Mouse (Mus musculus) neural tube, embryonic 11.5 days (tissue): ENCODE results near the gene Atg7. TPM values are rescaled to one million over a fixed set of nuclear protein-coding genes. Genes with fewer than 3 reads are reported as not detected.

Source experiments
- ATAC-seq: fragments of 200-750 bp; cut with Nextera tagmentation; 2 replicates; pipeline ENCODE4 v1.8.0; 2017; ENCODE audit warnings: moderate number of reproducible peaks, mild to moderate bottlenecking, moderate TSS enrichment, moderate library complexity; ENCODE audit not compliant: insufficient read depth, low FRiP score, low TSS enrichment
- DNase-seq: peaks from one replicate; pipeline ENCODE4 v3.0.0-alpha.2; 2015; ENCODE audit warnings: low spot score
- H3K27ac ChIP-seq: fragments of 300-500 bp; sonication (generic); 2 replicates; pipeline ENCODE4 v1.5.1; 2014; ENCODE audit warnings: low read depth, mild to moderate bottlenecking, low read length
- H3K27me3 ChIP-seq: fragments of 300-500 bp; sonication (generic); 2 replicates; pipeline ENCODE4 v1.6.1; 2014; ENCODE audit warnings: mild to moderate bottlenecking, low read length, mixed read lengths; ENCODE audit not compliant: control insufficient read depth, insufficient read depth
- H3K36me3 ChIP-seq: fragments of 300-500 bp; sonication (generic); 2 replicates; pipeline ENCODE4 v1.6.1; 2014; ENCODE audit warnings: mild to moderate bottlenecking, low read length, moderate library complexity, mixed read lengths; ENCODE audit not compliant: control insufficient read depth, insufficient read depth
- H3K4me1 ChIP-seq: fragments of 300-500 bp; sonication (generic); 2 replicates; pipeline ENCODE4 v1.6.1; 2014; ENCODE audit warnings: low read length, mixed read lengths; ENCODE audit not compliant: control insufficient read depth, insufficient read depth
- H3K4me2 ChIP-seq: fragments of 300-500 bp; sonication (generic); 2 replicates; pipeline ENCODE4 v1.6.1; 2014; ENCODE audit warnings: low read depth, mild to moderate bottlenecking, moderate library complexity
- H3K4me3 ChIP-seq: fragments of 300-500 bp; sonication (generic); 2 replicates; pipeline ENCODE4 v1.5.1; 2014; ENCODE audit warnings: low read depth, low read length
- H3K9ac ChIP-seq: fragments of 300-500 bp; sonication (generic); 2 replicates; pipeline ENCODE4 v1.6.1; 2014; ENCODE audit warnings: mild to moderate bottlenecking, low read length
- H3K9me3 ChIP-seq: fragments of 300-500 bp; sonication (generic); 2 replicates; pipeline ENCODE4 v1.6.1; 2016; ENCODE audit warnings: low read length; ENCODE audit not compliant: control insufficient read depth
- WGBS: fragments of 180-500 bp; shearing (Covaris S2); extraction: QIAGEN DNeasy Blood & Tissue Kit; methylation state at CpG from one replicate; pipeline ENCODE4 v1.1.7; 2014; 5-methylcytosine and 5-hydroxymethylcytosine counted together
- polyA plus RNA-seq: library from polyadenylated mRNA; unstranded; fragments of >200 nt; fragmentation: Nextera tagmentation; extraction: Ambion mirVana; gene quantifications from 2 replicates; pipeline ENCODE4 v1.2.1, GENCODE M21; 2014

Atg7 gene
- polyA plus RNA-seq, 1 experiment from 2014 or later, result 20.7 TPM

DNA sequence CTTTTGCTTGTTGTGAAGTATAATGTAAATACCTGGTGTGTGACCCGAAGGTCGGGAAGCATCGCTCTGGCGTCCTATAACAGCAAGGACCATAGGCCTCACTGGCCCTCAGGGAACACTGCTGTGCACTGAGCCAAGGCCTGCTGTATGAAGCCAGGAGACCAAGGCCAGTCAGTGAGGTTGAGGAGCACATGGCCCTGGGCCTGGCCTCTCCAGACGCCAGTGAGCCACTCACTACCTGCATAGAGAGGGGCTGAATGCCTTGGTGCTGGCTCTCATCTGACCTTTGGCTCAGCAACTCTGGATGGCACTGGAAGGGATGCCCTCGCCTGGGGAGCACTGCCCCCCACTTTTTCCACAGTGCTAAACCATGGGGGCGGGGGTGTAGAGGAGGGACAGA is 225.8 kb downstream of the Atg7 start:
- Histone ChIP-seq H3K4me1 (peaks cover 22% of the 10 kb centered on the region), H3K9me3 (no peaks in the 10 kb centered on the region), H3K4me3 (no peak overlapping the region), H3K36me3 (no peaks in the 10 kb centered on the region), H3K9ac (no peak overlapping the region), H3K27ac (no peak overlapping the region), H3K4me2 (no peak overlapping the region), H3K27me3 (no peaks in the 10 kb centered on the region)
- WGBS, result 81% methylated on average over 7 of the region's 7 CpGs
- no peak for ATAC-seq
- DNase-seq, result no peak

DNA sequence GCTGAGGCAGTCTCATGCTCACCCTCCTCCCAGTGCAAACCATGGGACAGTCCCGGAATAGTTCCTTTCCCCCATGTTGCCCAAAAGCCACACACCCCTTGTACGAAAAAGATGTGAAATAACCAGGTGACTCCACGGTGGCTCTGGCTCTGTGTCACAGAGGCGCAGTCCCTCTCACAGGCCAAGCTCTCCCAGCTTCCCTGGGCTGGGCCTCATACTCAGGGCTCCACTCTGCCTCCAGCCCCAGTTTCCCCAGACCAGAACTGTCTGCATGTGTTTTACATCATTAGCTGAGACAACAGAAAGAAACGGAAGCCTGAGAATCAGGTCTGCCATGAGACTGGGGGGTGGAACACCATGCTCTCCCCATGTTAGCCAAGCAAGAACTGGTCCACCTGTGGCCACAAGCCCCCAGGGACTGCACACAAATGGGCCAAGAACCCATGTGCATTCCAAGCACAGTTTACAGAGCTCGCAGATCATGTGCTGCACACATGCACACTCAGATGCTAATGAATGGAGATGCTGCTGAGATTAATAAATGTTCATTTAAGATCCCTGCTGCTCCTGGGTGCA is 226.7 kb downstream of the Atg7 start:
- ATAC-seq (no peak), DNase-seq (no peak)
- Histone ChIP-seq H3K36me3 (no peaks in the 10 kb centered on the region), H3K4me2 (no peak overlapping the region), H3K27me3 (no peaks in the 10 kb centered on the region), H3K4me1 (peaks cover 32% of the 10 kb centered on the region), H3K27ac (no peak overlapping the region), H3K9me3 (no peaks in the 10 kb centered on the region), H3K9ac (no peak overlapping the region), H3K4me3 (no peak overlapping the region)
- WGBS, result 72% methylated on average over 6 of the region's 6 CpGs

DNA sequence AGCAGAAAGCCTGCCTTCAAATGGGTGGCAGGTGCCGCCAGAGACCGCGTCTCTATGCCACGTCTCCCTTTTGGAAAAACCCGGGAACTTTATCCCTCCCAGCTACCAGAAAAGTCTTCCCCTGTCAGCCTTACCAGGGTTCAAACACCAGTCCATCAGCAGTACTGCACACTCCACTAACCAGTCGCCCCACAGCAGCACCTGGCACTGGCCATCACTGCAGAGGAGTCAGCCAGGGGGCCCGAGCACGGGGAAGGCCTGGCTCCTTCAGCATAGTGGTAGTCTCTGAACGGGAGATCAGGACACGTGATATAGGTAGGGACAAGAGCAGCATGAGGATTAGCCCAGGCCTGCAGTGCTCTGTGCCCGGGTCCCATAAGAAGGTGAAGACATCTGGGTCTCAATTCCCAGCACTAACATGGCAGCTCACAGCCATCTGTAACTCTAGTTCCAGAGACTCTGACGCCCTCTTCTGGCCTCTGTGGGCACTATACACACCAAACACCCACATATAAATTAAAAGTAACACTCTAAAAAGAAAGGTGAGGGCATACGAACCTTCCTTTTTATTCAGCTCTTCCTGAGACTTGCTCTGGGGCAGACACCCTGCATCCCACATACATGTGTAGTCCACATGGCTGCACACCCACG is 228.2 kb downstream of the Atg7 start:
- H3K4me1 ChIP-seq, result peaks cover 45% of the 10 kb centered on the region
- ATAC-seq (no peak), DNase-seq (no peak)
- no peaks in the 10 kb centered on the region for H3K36me3 ChIP-seq
- no peak overlapping the region for H3K27ac ChIP-seq
- no peak overlapping the region for H3K9ac ChIP-seq
- H3K27me3 ChIP-seq, result no peaks in the 10 kb centered on the region
- no peak overlapping the region for H3K4me2 ChIP-seq
- H3K4me3 ChIP-seq, result no peak overlapping the region
- 89% methylated on average over 14 of the region's 14 CpGs for WGBS
- H3K9me3 ChIP-seq, result no peaks in the 10 kb centered on the region

DNA sequence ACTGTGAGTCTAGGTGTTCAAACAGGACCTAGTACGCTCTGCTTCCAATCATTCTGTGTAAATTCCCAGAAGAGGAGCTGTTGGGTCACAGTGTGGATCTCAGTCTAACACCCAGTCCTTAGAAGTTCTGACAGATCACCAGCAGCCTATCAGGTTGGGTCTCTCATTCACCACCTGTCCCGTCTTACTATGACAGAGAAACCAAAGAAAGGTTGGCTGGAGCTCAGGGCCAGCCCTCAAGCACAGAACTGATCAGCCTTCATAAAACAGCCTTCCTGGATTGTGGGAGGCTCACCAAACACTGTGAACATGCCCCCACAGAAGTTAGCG is 230.9 kb downstream of the Atg7 start:
- Histone ChIP-seq H3K36me3 (no peaks in the 10 kb centered on the region), H3K4me3 (no peak overlapping the region; the same call in 1 of the 2 replicates), H3K4me2 (peak overlapping the region; percentile 51), H3K27ac (no peak overlapping the region), H3K4me1 (peaks cover 56% of the 10 kb centered on the region), H3K9me3 (no peaks in the 10 kb centered on the region), H3K27me3 (no peaks in the 10 kb centered on the region), H3K9ac (peak overlapping the region; percentile 53)
- no peak for ATAC-seq
- DNase-seq, result no peak
- 75% methylated on average over 3 of the region's 3 CpGs for WGBS

DNA sequence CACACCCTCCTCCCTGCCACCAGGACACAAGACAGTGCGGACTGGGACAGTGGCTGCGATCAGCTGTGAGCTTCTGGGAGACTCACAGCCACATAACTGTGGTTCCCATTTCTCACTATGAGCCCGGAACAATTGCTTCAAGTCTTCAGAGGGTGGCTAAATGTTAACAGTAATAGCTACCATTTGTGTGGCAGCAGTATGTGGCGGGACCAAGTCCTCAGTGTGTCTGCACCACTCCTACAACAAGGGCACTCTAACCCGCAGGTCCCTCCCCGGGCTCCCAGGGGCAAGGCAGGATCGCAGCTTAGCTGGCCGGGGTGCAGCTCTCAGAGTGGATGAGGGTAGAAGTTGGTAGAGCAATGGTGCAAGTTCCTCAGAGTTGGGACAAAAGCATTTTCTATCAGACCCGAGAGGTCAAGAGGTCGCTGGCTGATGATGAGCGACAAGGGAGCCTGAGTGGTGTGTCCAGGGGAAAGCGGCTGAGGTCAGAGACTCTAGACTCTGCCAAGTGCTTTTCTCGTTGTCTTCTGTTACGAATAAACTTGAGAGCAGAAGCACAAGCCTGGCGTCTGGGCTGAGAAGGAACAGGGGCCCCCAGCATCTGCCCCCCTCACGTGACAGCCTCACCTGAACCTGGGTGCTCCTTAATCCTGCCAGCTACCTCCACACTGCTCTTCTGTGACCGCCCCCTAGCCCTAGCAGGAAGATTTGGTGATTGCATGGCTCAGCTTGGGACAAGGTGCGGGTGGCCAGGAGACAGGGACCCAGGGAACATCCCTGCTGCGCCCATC is 231.4 kb downstream of the Atg7 start:
- H3K27me3 ChIP-seq, result no peaks in the 10 kb centered on the region
- H3K4me1 ChIP-seq, result peaks cover 53% of the 10 kb centered on the region
- H3K27ac ChIP-seq, result peak overlapping the region; percentile 93
- ATAC-seq (peak; percentile 58), DNase-seq (peak; percentile 49)
- WGBS, result 8% methylated on average over 19 of the region's 19 CpGs
- H3K9me3 ChIP-seq, result no peaks in the 10 kb centered on the region
- peak overlapping the region; percentile 53 for H3K9ac ChIP-seq
- H3K4me3 ChIP-seq, result peak overlapping the region; percentile 32
- H3K4me2 ChIP-seq, result peak overlapping the region; percentile 51
- H3K36me3 ChIP-seq, result no peaks in the 10 kb centered on the region

DNA sequence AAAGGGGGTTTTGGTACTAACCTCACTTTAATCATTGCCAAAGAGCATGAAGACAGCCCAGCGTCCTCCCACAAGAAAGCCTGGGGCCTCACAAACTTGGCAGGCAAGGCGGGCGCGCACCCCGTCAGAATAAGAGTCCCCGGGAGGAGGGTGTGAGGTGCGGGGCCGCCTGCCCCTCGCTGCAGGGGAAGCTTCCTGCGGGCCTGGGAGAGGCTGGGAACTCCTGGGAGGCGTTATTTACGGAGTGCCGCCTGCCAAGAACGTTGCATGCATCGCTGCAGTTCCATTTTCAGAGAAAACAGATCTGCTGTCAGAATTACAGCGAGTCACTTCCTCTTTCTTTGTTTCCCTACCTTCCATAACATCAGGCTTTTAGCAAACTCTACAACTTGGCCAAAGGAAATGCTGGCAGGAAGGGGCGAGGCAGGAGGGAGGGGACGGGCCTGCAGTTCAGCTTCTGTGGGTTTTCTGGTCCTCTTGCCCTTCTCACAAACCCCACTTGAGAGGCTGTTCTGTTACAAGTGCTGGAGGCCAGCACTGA is 232.2 kb downstream of the Atg7 start:
- Histone ChIP-seq H3K9me3 (no peaks in the 10 kb centered on the region), H3K4me2 (peak overlapping the region; percentile 51), H3K4me3 (peak overlapping the region; percentile 32), H3K9ac (peak overlapping the region; percentile 53), H3K36me3 (no peaks in the 10 kb centered on the region), H3K27me3 (no peaks in the 10 kb centered on the region), H3K4me1 (peaks cover 47% of the 10 kb centered on the region), H3K27ac (peak overlapping the region; percentile 93)
- ATAC-seq (peak; percentile 80), DNase-seq (peak; percentile 92)
- 0% methylated on average over 18 of the region's 18 CpGs for WGBS

DNA sequence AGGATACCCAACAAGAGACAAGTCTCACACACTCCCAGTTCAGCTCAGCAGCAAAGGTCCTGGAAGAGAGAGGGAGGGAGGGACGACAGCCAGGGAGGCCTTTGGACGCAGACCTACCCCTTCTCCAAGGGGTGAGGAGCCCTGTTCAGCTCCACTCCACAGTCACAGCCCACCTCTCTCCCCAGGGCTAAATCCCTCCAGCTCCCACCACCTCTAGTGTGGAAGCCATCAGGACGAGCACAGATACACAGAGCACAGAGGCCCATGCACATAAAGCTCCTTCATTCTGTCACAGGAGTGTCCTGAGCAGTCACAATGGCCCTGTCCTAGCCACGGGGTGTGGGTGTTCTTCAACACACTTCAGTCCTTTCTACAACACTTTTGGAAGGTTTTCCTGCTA is 233.1 kb downstream of the Atg7 start:
- H3K9me3 ChIP-seq, result no peaks in the 10 kb centered on the region
- no peak overlapping the region for H3K4me3 ChIP-seq
- WGBS, result 20% methylated on average over 4 of the region's 4 CpGs
- no peak for DNase-seq
- H3K27me3 ChIP-seq, result no peaks in the 10 kb centered on the region
- H3K9ac ChIP-seq, result peak overlapping the region; percentile 22; the same call in 1 of the 2 replicates
- no peaks in the 10 kb centered on the region for H3K36me3 ChIP-seq
- no peak overlapping the region for H3K4me2 ChIP-seq
- peaks cover 45% of the 10 kb centered on the region for H3K4me1 ChIP-seq
- no peak for ATAC-seq
- peak overlapping the region; percentile 93 for H3K27ac ChIP-seq

DNA sequence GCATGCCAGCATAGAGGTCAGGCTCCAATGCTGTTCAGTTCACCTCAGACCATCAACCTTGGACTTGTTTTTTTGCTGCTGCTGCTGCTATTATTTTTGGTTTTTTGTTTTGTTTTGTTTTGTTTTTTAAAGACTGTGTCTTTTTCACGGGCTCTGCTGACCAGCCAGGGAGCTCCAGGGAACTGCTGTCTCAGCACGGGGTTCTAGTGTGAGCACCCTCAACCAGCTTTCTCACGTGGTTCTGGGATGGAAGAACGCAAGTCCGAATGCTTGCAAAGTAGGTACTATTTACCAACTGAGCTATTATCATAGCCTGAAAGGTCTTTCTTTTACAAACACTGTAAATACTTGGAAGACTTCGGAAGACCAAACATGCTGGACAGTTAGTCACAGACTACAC is 233.6 kb downstream of the Atg7 start:
- H3K36me3 ChIP-seq, result no peaks in the 10 kb centered on the region
- peaks cover 50% of the 10 kb centered on the region for H3K4me1 ChIP-seq
- WGBS, result 80% methylated on average over 6 of the region's 6 CpGs
- H3K27me3 ChIP-seq, result no peaks in the 10 kb centered on the region
- ATAC-seq, result no peak
- no peak for DNase-seq
- peak overlapping the region; percentile 93; the same call in 1 of the 2 replicates for H3K27ac ChIP-seq
- H3K9me3 ChIP-seq, result no peaks in the 10 kb centered on the region
- no peak overlapping the region for H3K4me2 ChIP-seq
- H3K9ac ChIP-seq, result no peak overlapping the region; the same call in 1 of the 2 replicates
- H3K4me3 ChIP-seq, result no peak overlapping the region
